In genomic region chr14:32226601-32227000, GRCm38 (mm10) we compare ENCODE assay signal across 13 mouse cellular contexts.
"Had no signal": no experiment of that assay in that cellular context is flagged by ENCODE, and none has a peak within 500 bp of the region (broad histone marks: within the 10 kb centered on the region; RNA-seq: fewer than 3 reads in every experiment).

No protein-coding gene starts in this region.

- H3K27ac ChIP-seq: limb, embryonic 12.5 days; limb, embryonic 15.5 days; liver, embryonic 13.5 days had no signal

- DNase-seq: kidney, postnatal 14 days; kidney, postnatal 4 days; left cerebral cortex, postnatal 4 days; liver, embryonic 13.5 days; lung, adult 2 months; lung, postnatal 14 days; lung, postnatal 4 days; midbrain, embryonic 14.5 days; thymus, adult 18-20 months; thymus, postnatal 14 days; thymus, postnatal 4 days had no signal

- H3K4me1 ChIP-seq: limb, embryonic 12.5 days; limb, embryonic 15.5 days; liver, embryonic 13.5 days had no signal

- H3K4me3 ChIP-seq: limb, embryonic 12.5 days; limb, embryonic 15.5 days; liver, embryonic 13.5 days had no signal
